Mouse (Mus musculus) R1 (cell line): ENCODE measurements around the gene Pram1.

Experiments
- DNase-seq: peaks from one replicate; pipeline ENCODE4 v3.0.0-alpha.2; 2018; ENCODE audit warnings: low read depth, low spot score

The Pram1 gene

DNA sequence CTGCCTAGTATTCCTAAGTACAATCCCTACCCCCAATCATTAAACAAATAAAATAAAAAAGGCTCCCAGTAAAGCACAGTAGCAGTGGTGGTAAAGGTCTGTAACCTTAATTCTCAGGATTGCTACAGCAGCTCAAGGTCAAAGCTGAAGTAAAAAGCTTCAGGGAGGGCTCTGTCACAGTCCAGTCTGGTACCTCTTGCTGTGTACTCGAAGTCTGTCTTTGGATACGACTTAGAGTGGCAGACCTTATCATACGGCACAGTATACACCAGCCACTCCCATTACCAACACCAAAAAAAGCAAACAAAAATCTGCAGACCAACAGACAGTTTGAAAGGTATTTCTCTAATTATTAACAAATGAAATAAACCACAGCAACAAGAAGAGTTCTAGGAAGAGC lies 29.0 kb downstream of the Pram1 start:
- no peak for DNase-seq

DNA sequence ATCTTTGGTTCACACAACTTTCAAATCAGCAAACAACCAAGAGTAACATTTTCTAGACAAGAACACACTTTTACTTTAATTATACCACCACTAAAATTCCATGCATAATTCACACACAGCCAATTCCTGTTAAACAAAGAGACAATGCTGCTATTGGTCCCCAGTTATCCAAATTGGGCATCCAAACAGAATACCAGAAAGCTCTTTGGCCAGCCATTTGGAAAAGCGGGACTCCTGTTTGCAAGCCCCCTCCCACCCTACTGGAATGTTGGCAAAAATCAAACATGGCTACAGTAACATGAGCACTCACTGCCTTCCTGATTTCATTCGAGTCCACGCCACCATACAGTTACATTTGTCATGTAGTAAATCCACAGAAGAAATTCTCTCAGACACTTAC lies 31.8 kb downstream of the Pram1 start:
- DNase-seq = no peak

DNA sequence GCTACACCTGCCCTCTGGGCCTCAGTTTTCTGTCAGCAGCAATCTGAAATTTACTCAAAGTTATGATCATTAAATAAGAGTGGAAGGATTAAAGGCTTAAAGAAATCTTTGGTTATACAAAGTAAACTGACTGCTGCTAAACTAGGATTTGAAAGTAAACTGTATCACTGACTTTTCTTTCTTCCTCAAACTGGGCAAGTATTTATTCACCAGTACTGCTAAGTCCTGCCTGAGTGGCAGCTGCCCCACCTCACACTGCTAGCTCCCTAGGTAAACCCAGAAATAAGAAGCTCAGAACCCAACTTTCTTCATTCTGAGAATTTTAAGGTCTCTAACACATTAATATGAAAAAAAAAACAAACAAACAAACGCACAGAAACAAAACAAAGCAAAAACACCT lies 36.0 kb downstream of the Pram1 start:
- no peak for DNase-seq

DNA sequence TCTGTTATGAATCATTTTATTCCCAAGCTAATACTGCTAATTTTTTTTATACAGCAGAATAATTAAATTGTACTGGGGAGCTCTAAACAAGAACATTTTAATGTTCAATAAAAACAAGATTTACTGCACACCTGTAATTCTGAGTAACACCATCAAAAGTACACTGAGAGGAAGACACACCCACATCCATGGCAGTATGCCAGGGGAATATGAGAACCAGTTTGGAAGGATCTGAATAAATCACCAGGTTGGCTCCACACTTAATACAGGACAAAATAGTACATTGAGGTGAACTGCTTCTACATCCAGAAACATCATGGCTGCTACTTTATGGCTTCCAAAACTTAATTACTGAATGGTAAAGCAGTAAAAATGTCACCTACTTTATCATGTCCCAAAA lies 37.6 kb downstream of the Pram1 start:
- no peak for DNase-seq

DNA sequence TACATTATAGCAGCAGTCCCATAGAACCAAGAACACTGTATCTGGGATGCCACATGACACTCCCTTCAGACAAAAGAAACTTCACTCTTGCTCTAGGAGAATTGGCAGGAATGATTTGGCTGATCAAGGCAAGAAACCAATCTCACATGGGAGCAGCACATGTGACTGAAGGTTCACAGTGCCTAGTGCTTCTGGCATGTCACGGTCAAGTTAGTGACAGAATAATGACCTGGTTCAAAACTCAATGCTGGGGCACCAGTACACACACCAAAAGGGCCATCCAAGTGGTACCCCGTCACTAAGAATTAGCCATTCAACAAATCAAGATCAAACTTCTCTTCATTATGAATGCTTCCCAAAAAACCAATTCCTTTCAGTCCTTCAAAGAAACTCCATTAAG lies 38.2 kb downstream of the Pram1 start:
- DNase-seq = no peak

DNA sequence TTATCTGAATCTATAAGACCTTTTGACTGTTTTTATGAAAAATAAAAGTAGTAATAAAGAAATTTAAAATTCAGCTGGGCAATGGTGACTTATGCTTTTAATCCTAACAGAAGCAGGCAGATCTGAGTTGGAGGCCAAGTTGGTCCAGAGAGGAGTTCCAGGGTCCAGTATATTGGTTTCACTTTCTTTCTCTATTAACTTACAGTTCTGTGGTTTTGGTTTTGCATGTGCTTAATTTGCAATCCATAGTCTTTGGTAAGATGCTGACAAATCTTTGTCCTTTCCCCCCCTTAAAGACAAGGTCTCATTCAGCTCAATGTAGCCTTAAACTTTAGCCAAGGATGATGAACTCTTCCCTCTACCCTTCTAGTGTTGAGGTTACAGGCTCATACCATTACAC lies 40.9 kb downstream of the Pram1 start:
- DNase-seq = no peak

DNA sequence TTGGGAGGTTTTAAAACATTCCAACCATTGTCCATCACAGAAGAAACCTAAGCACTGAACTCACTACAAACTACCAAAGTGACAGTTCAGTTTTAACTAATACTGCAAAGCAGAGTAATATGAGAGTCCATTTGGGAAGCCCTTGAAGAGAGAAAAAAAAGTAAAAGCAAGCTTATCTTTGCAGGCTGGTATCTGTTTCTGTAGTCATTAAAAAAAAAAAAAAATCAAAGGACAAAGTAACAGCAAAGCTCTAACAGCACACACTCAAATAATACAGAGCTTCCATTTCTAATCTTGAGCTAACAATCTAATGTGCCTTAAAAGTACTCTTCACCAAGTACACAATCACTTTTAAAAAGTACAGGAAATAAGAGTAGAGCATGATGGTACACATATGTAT lies 43.9 kb downstream of the Pram1 start:
- DNase-seq = no peak

DNA sequence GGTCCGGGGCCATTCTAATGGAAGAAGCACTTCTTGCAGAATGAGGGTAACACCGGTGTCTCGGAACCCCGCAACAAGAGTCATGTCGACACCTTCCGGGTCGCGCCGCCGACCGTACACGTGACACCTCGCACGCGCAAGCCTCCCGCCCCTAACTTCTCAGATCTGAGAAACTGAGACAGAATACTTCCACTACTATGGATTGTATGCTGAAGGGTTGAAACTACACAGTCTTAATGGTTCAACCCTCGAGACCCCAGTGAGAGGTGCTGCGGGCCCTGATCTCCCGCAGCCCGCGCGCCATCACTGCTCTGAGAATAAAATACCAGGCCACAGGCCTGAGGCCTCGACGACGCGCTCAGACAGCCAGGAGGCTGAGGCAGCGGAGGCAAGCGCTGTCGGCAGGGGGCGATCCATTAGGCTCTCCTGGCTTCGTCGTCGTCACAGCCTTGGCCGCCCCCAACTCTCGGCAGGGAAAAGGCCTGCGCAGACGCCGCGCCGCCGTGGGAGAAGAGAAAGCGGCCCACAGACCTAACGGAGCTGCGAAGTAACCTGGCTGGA lies 46.9 kb downstream of the Pram1 start:
- peak; percentile 84 for DNase-seq

DNA sequence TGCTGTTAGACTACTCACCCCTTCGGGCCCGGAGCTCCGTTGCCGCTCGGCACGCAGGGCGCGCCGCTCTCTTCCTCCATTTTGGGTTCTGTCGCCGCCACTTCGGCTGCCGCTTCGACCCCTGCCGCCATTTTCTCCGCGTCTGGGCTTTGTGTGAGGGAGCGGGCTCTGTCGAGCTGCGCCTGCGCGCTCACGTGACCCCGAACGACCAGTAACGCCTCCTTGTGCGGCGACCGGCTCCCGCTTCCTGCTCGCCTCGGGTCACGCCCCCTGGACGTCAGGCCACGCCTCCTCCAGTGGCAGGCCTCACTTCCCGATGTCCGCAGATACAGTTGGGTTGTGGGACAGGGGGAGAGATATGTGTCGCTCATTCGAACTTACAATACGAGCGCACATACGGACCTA lies 47.4 kb downstream of the Pram1 start:
- peak; percentile 96 for DNase-seq

DNA sequence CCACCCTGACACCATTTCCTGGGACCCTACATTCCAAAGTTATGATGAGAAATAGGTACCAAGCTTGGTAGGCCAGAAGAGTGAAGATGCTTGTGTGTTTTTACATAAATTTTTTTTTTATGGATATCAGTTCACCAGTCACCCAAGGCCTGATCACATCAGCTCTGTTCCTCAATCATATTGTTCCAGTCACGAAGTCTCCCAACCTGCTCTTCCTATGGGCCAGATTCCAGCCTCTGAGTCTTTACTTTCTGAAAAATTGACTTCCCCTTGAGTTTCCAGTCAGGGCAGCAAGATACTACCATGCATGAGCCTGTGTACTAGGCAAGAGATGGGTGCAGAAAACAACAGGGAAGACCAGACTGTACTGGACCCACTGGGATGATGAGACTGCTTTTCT lies 48.9 kb downstream of the Pram1 start, which contains the start of gene Hnrnpm:
Hnrnpm (minus strand) TSS at position 101 of the 400 bp plus-strand sequence.
- no peak for DNase-seq
